Mouse (Mus musculus): ENCODE results near the gene F5. TPM values are rescaled to one million over a fixed set of nuclear protein-coding genes. Genes with fewer than 3 reads are reported as not detected.
A peak's percentile ranks its signal among the peaks of the same experiment; 100 is the strongest.

The F5 gene
- polyA plus RNA-seq, 1 experiment from 2014 or later, result 1.6 TPM

DNA sequence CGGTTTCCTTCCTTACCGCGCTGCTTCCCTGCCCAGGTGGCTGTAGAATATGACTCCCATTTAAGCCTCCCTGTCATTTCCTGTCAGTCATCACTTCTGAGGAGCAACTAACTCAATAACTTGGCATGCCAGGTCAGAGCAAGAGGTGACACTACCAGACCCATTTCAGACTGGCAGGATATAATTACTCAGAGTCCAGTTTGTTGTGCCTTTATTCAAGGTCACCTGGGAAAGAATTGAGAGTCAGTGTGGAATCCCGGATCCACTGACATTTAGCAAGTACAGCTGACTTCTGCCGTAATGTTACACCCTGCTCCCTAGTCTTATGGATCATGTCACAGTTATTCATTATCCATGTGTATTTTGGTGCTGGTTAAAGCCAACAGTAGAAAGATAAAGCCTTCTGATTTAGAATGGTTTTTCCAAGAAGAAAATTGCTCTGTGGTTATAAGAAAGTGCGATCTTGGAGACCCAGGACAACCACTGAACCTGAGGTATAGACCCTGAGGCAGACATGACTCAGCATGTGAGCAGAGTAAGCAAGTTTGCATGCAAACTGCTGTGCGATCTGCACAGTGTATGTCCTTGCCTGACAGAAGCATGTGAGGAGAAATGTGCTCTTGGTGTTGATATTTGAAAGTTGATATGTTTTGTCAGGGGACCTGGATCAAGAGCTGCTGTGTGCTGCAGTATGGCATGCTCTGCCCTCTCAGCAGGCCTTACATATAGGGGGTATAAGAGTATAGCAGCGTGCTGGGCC is 98.9 kb downstream of the F5 start:
- peak overlapping the region; percentile 81 for H3K4me3 ChIP-seq (ENCODE audit: low read depth, low read length)
- 46% methylated on average over 8 of the region's 8 CpGs for WGBS
- peak overlapping the region; percentile 36 for H3K27ac ChIP-seq (replicated peaks)
- H3K4me2 ChIP-seq (replicated peaks; ENCODE audit: low read depth), result peak overlapping the region; percentile 91
- H3K36me3 ChIP-seq (ENCODE audit: control insufficient read depth, insufficient read depth, low read length), result no peaks in the 10 kb centered on the region
- no peaks in the 10 kb centered on the region for H3K27me3 ChIP-seq (ENCODE audit: control insufficient read depth, insufficient read depth, low read length)
- H3K4me1 ChIP-seq (replicated peaks; ENCODE audit: control insufficient read depth, insufficient read depth), result no peaks in the 10 kb centered on the region; the same call in none of the 2 replicates
- no peaks in the 10 kb centered on the region for H3K9me3 ChIP-seq (ENCODE audit: control insufficient read depth, low read length)
- DNase-seq (ENCODE audit: low spot score), result no peak
- TF ChIP-seq EP300 (optimal IDR thresholded peaks at IDR 0.05) (no peak), CTCF (IDR thresholded peaks at IDR 0.05; ENCODE audit: low read depth) (no peak)
- ATAC-seq (ENCODE audit: low FRiP score, low TSS enrichment), result no peak
- peak overlapping the region; percentile 41 for H3K9ac ChIP-seq (ENCODE audit: low read length)

- ATAC-seq (ENCODE audit: low FRiP score, low TSS enrichment) (no peak), DNase-seq (ENCODE audit: low spot score) (no peak)
- 81% methylated on average over 1 of the region's 1 CpGs for WGBS
- Histone ChIP-seq H3K4me2 (replicated peaks; ENCODE audit: low read depth) (peak overlapping the region; percentile 91; the same call in 1 of the 2 replicates), H3K9me3 (ENCODE audit: control insufficient read depth, low read length) (no peaks in the 10 kb centered on the region), H3K36me3 (ENCODE audit: control insufficient read depth, insufficient read depth, low read length) (no peaks in the 10 kb centered on the region), H3K9ac (ENCODE audit: low read length) (no peak overlapping the region), H3K27ac (replicated peaks) (no peak overlapping the region), H3K4me3 (ENCODE audit: low read depth, low read length) (no peak overlapping the region), H3K27me3 (ENCODE audit: control insufficient read depth, insufficient read depth, low read length) (no peaks in the 10 kb centered on the region), H3K4me1 (replicated peaks; ENCODE audit: control insufficient read depth, insufficient read depth) (no peaks in the 10 kb centered on the region; the same call in none of the 2 replicates)
- TF ChIP-seq EP300 (optimal IDR thresholded peaks at IDR 0.05), result no peak
- TF ChIP-seq CTCF (IDR thresholded peaks at IDR 0.05; ENCODE audit: low read depth), result no peak
These were observed 99.8 kb downstream of the F5 start for GRCm38 (mm10) chr1:164251438-164251837.

- H3K36me3 ChIP-seq (ENCODE audit: control insufficient read depth, insufficient read depth, low read length), result peaks cover 5% of the 10 kb centered on the region
- DNase-seq (ENCODE audit: low spot score), result no peak
- no peak for ATAC-seq (ENCODE audit: low FRiP score, low TSS enrichment)
- H3K27ac ChIP-seq (replicated peaks), result no peak overlapping the region
- no peaks in the 10 kb centered on the region; the same call in none of the 2 replicates for H3K4me1 ChIP-seq (replicated peaks; ENCODE audit: control insufficient read depth, insufficient read depth)
- no peaks in the 10 kb centered on the region for H3K9me3 ChIP-seq (ENCODE audit: control insufficient read depth, low read length)
- no peak overlapping the region for H3K4me2 ChIP-seq (replicated peaks; ENCODE audit: low read depth)
- no peak overlapping the region for H3K4me3 ChIP-seq (ENCODE audit: low read depth, low read length)
- 48% methylated on average over 5 of the region's 5 CpGs for WGBS
- H3K9ac ChIP-seq (ENCODE audit: low read length), result no peak overlapping the region
- TF ChIP-seq CTCF (IDR thresholded peaks at IDR 0.05; ENCODE audit: low read depth), result no peak
- TF ChIP-seq EP300 (optimal IDR thresholded peaks at IDR 0.05), result no peak
- no peaks in the 10 kb centered on the region for H3K27me3 ChIP-seq (ENCODE audit: control insufficient read depth, insufficient read depth, low read length)
These were observed 100.9 kb downstream of the F5 start for GRCm38 (mm10) chr1:164252551-164252950.

DNA sequence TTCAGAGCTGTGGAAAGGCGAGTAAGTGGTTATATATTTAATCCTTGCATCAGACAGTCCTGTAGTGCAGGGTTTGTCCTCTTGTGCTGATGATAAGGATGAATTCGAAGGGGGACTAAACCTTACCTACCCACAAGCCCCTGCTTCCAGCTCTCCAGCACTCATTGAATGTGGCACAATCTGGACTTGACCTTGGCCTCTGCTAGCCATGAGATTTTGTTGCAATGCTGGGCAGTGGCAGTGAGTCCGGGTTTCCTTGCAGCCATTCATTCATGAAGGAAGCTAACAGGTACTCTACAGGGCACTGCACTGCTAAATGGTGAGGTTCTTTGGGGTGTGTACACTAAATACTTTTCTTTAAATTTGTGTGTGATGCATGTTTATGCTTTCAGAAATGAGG is 103.2 kb downstream of the F5 start:
- DNase-seq (ENCODE audit: low spot score), result no peak
- Histone ChIP-seq H3K27me3 (ENCODE audit: control insufficient read depth, insufficient read depth, low read length) (no peaks in the 10 kb centered on the region), H3K27ac (replicated peaks) (no peak overlapping the region), H3K4me1 (replicated peaks; ENCODE audit: control insufficient read depth, insufficient read depth) (no peaks in the 10 kb centered on the region; the same call in 1 of the 2 replicates), H3K4me3 (ENCODE audit: low read depth, low read length) (no peak overlapping the region), H3K9me3 (ENCODE audit: control insufficient read depth, low read length) (no peaks in the 10 kb centered on the region), H3K9ac (ENCODE audit: low read length) (no peak overlapping the region), H3K36me3 (ENCODE audit: control insufficient read depth, insufficient read depth, low read length) (peaks cover 5% of the 10 kb centered on the region), H3K4me2 (replicated peaks; ENCODE audit: low read depth) (no peak overlapping the region)
- TF ChIP-seq EP300 (optimal IDR thresholded peaks at IDR 0.05) (no peak), CTCF (IDR thresholded peaks at IDR 0.05; ENCODE audit: low read depth) (no peak)
- ATAC-seq (ENCODE audit: low FRiP score, low TSS enrichment), result no peak
- WGBS, result 71% methylated on average over 3 of the region's 3 CpGs

DNA sequence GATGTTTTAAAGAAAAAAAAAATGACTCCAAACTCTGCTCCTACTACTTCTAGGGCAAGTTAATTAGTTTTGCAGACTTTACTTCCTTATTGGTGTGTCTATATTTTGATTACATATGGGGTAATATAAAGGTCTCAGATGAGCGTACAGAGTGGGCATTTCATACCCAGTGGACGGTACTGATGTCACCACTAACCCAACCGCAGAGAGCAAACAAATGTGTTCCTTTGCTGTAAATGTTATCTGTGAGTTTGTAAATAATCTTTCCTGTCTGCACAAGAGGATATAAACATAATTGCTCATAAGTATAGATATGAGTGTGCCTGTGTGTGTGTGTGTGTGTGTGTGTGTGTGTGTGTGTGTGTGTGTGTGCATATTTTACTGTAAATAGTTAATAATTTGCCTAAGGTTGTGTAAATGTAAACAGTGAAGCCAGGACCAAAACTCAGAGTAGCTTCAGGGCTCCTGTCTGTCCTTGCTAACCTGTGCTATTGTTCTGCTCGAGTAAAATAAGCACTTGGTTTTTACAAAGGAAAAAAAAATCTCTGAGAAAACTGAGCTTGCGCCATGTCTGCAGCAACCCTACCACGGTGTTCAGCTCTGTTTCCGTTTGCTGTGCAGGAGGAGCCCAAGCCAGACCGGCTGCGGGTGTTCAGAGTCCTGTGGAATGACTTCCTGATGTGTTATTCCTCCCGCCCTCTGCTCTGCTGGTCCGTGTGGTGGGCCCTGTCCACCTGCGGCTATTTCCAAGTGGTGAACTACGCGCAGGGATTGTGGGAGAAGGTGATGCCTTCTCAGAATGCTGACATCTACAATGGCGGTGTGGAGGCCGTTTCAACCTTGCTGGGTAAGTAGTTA is 108.8 kb downstream of the F5 start:
- 70% methylated on average over 16 of the region's 16 CpGs for WGBS

More for the DNA sequence above, 108.8 kb downstream of the F5 start:
- DNase-seq (ENCODE audit: low spot score) (peak; percentile 45), ATAC-seq (ENCODE audit: low FRiP score, low TSS enrichment) (peak; percentile 85)
- Histone ChIP-seq H3K27me3 (ENCODE audit: control insufficient read depth, insufficient read depth, low read length) (no peaks in the 10 kb centered on the region), H3K4me2 (replicated peaks; ENCODE audit: low read depth) (no peak overlapping the region), H3K36me3 (ENCODE audit: control insufficient read depth, insufficient read depth, low read length) (peaks cover 17% of the 10 kb centered on the region), H3K9me3 (ENCODE audit: control insufficient read depth, low read length) (no peaks in the 10 kb centered on the region), H3K27ac (replicated peaks) (0 out of 2 replicates have a peak overlapping the region, but pooled peaks have one; percentile 45), H3K4me1 (replicated peaks; ENCODE audit: control insufficient read depth, insufficient read depth) (no peaks in the 10 kb centered on the region), H3K4me3 (ENCODE audit: low read depth, low read length) (no peak overlapping the region), H3K9ac (ENCODE audit: low read length) (no peak overlapping the region)
- TF ChIP-seq EP300 (optimal IDR thresholded peaks at IDR 0.05) (no peak), CTCF (IDR thresholded peaks at IDR 0.05; ENCODE audit: low read depth) (no peak)
